Mouse (Mus musculus) ovary, postnatal 36 days (tissue): ENCODE measurements around the gene Cbarp.

Experiments
- DNase-seq: peaks from one replicate; pipeline ENCODE4 v3.0.0; 2022; ENCODE audit warnings: low spot score, mixed read lengths

Cbarp gene

GRCm38 (mm10) chr10:80140666-80141035 is at the start of gene Cbarp:
Cbarp (minus strand) TSS chr10:80140835.
- DNase-seq = no peak

- no peak for DNase-seq
Measured at GRCm38 (mm10) chr10:80189999-80190398, 49.4 kb upstream of the Cbarp start.

GRCm38 (mm10) chr10:80188453-80189024 is 47.9 kb upstream of the Cbarp start:
- DNase-seq = no peak

- DNase-seq = no peak
Measured at GRCm38 (mm10) chr10:80187739-80188138, 47.1 kb upstream of the Cbarp start.

GRCm38 (mm10) chr10:80186649-80187048 is 46.0 kb upstream of the Cbarp start:
- DNase-seq = no peak

- DNase-seq = no peak
Measured at GRCm38 (mm10) chr10:80182547-80182946, 41.9 kb upstream of the Cbarp start.

- DNase-seq = no peak
Measured at GRCm38 (mm10) chr10:80180823-80181222, 40.2 kb upstream of the Cbarp start.

GRCm38 (mm10) chr10:80180288-80180687 is 39.7 kb upstream of the Cbarp start:
- DNase-seq = no peak

- DNase-seq = peak; percentile 71
Measured at GRCm38 (mm10) chr10:80179068-80180051, 38.7 kb upstream of the Cbarp start, which contains the start of gene Efna2. Efna2 (plus strand) TSS chr10:80179482.

- no peak for DNase-seq
Measured at GRCm38 (mm10) chr10:80177441-80178279, 37.0 kb upstream of the Cbarp start.

GRCm38 (mm10) chr10:80176270-80176834 is 35.7 kb upstream of the Cbarp start:
- no peak for DNase-seq

- DNase-seq = no peak
Measured at GRCm38 (mm10) chr10:80175536-80176269, 35.1 kb upstream of the Cbarp start.

GRCm38 (mm10) chr10:80174705-80175104 is 34.1 kb upstream of the Cbarp start:
- DNase-seq = no peak

- DNase-seq = no peak
Measured at GRCm38 (mm10) chr10:80173955-80174640, 33.5 kb upstream of the Cbarp start.

GRCm38 (mm10) chr10:80173358-80173757 is 32.7 kb upstream of the Cbarp start:
- no peak for DNase-seq

- DNase-seq = peak; percentile 84
Measured at GRCm38 (mm10) chr10:80172527-80173292, 32.1 kb upstream of the Cbarp start, which contains the start of gene 1600002K03Rik. 1600002K03Rik (plus strand) TSS chr10:80172944.

- no peak for DNase-seq
Measured at GRCm38 (mm10) chr10:80171760-80172526, 31.3 kb upstream of the Cbarp start.

GRCm38 (mm10) chr10:80171252-80171651 is 30.6 kb upstream of the Cbarp start:
- no peak for DNase-seq

- no peak for DNase-seq
Measured at GRCm38 (mm10) chr10:80170601-80171021, 30.0 kb upstream of the Cbarp start.
